Mouse (Mus musculus): ENCODE data around the gene Gm20425.

Gm20425 gene

DNA sequence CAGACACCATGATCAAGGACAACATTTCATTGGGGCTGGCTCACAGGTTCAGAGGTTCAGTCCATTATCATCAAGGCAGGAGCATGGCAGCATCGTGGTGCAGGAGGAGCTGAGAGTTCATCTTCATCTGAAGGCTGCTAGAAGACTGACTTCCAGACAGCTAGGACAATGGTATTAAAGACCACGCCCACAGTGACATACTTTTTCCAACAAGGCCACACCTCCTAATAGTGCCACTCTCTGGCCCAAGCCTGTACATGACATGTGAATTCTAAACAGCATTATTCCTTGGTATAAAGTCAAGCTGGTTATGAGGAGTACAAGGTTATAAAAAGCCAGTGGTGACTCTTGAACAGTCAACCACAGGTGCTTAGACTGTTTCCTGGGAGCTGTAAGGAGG, 75.5 kb downstream of the Gm20425 start:
- no peak for DNase-seq (ENCODE audit: low read depth)

GRCm38 (mm10) chr9:103153286-103153685, 76.8 kb downstream of the Gm20425 start:
- DNase-seq (ENCODE audit: low read depth): no peak

DNA sequence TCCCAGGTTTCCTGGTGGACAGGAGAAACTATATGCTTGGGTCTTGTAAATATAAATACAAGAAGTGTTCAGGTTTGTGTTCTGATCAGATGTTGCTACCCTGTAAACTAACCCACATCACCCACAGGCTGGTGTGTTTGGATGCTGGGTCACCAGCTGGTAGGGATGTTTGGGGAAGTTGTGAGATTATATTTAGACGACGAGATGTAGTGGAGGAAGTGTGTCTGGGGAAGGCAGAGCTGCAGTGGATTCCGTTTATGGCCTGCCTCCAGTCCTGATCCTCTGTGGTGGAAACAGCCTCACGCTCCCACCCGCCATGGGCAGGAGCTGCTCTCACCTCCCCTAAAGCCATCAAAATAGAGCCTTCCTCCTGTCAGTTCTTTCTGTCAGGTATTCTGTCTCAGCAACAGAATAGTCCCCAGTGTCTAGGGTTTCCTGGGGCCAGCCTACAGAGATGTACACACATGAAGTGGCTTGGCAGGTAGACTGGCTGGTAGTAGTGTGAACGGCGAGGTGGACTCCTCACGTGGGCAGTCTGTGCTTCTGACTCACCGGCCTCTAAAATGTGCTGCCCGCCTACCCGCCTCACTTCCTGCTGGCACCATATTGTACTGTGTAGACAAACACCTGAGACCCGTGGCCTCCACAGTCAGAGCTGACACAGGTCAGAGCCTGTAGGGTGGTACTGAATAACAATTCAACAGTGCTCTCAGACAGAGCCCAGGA, 80.9 kb downstream of the Gm20425 start:
- no peak for DNase-seq (ENCODE audit: low read depth)

GRCm38 (mm10) chr9:103147103-103147502, 83.0 kb downstream of the Gm20425 start:
- DNase-seq (ENCODE audit: low read depth): no peak

DNA sequence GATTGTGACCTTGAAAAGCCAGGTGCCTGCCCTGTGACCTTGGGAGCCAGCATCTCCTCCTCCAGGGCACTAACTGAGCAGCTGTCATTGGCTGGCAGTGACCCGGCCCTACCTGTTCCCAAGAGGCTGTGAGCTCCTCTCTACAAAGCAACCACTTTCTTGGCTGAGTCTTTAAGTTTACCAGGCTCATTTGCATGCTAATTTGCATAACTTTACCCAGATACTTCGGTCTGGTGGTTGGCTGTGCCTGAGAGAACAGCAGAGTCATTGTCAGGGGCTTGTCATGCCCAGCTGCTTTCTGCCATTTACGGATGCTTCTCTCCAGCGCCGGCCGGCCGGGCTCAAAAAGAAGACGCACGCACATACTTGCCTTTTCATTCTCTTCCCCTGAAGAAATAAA, 83.4 kb downstream of the Gm20425 start:
- no peak for DNase-seq (ENCODE audit: low read depth)

DNA sequence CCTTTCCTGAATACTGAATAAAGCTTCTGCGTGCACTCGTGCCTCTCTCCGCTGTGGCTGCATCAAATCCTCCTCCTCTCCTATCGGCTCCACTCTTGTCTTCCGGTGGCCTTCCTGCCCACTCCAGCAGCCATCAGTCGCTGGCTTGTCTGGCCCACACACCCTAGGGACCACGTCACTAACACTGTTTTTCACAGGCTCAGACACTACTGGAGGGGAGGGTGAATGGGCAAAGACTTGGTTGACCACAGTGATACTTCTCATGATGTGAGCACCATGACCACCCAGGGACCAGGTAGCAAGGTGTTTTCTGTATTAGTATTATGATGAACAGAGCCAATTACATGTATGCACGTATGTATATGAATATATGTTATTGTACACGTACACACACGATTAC, 83.8 kb downstream of the Gm20425 start:
- no peak for DNase-seq (ENCODE audit: low read depth)

DNA sequence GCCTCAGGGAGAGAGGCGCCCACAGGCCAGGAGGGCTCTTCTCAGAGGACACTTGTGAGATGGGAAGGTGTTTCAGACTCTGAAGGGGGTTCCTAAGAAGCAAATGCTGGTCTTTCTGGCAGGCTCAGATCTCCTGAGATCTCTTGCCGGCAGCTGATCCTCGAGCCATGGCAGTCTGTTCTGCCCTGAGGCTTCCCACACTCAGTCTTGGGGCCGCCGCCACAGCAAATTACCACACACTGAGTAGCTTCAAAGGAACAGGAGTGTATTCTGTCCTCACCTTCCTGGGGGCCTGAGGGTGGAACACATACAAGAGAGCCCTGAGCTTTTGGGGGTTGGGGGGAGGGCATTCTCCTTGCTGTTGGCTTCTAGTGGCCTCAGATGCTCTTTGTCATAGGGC, 84.8 kb downstream of the Gm20425 start:
- no peak for DNase-seq (ENCODE audit: low read depth)

GRCm38 (mm10) chr9:103143881-103144280, 86.2 kb downstream of the Gm20425 start:
- DNase-seq (ENCODE audit: low read depth): no peak

GRCm38 (mm10) chr9:103141266-103141665, 88.8 kb downstream of the Gm20425 start:
- DNase-seq (ENCODE audit: low read depth): no peak

- no peak for DNase-seq (ENCODE audit: low read depth)
Measured at GRCm38 (mm10) chr9:103140384-103140783, 89.7 kb downstream of the Gm20425 start.

All from fibroblast of lung, adult 2 months (primary cell).